Mouse (Mus musculus) olfactory bulb, adult 2 months (tissue): ENCODE data around the gene Lag3. TPM values are rescaled to one million over a fixed set of nuclear protein-coding genes. Genes with fewer than 3 reads are reported as not detected.

ENCODE experiments used
- H3K27ac ChIP-seq: fragments of 200-500 bp; 2 replicates; pipeline ENCODE4 v1.5.1; 2012; ENCODE audit warnings: low read depth, low read length; ENCODE audit not compliant: insufficient read depth
- H3K4me1 ChIP-seq: fragments of 200-500 bp; 2 replicates; pipeline ENCODE4 v1.6.1; 2012; ENCODE audit warnings: low read length; ENCODE audit not compliant: control insufficient read depth, insufficient read depth
- H3K4me3 ChIP-seq: fragments of 200-500 bp; 2 replicates; pipeline ENCODE4 v1.5.1; 2012; ENCODE audit warnings: mild to moderate bottlenecking, low read depth, low read length, moderate library complexity; ENCODE audit not compliant: insufficient read depth
- CTCF ChIP-seq: fragments of 200-500 bp; IDR thresholded peaks from 2 replicates; pipeline ENCODE4 v1.5.1; 2012; ENCODE audit warnings: low read depth, mild to moderate bottlenecking, low read length, moderate library complexity; ENCODE audit not compliant: insufficient read depth
- POLR2A ChIP-seq: fragments of 200-500 bp; IDR thresholded peaks from 2 replicates; pipeline ENCODE4 v1.6.1; 2012; ENCODE audit warnings: mild to moderate bottlenecking, low read depth, low read length, moderate library complexity; ENCODE audit not compliant: insufficient read depth
- WGBS: fragments of 180-500 bp; shearing (Covaris S2); methylation state at CpG from one replicate; pipeline ENCODE4 v1.1.7; 2018; 5-methylcytosine and 5-hydroxymethylcytosine counted together
- polyA plus RNA-seq: library from polyadenylated mRNA; stranded (reverse); fragments of >200 nt; gene quantifications from 2 replicates; pipeline ENCODE4 v1.2.4, GENCODE M21; 2012; ENCODE audit warnings: low replicate concordance; ENCODE audit not compliant: missing spikeins, insufficient read depth, insufficient read length

Gene Lag3
- polyA plus RNA-seq, 1 experiment, result not detected

GRCm38 (mm10) chr6:124890997-124891396 lies 20.5 kb downstream of the Lag3 start:
- Histone ChIP-seq H3K4me1 (no peaks in the 10 kb centered on the region), H3K4me3 (no peak overlapping the region), H3K27ac (no peak overlapping the region)
- WGBS, result 74% methylated on average over 6 of the region's 6 CpGs
- TF ChIP-seq CTCF, result no peak
- no peak for TF ChIP-seq POLR2A

GRCm38 (mm10) chr6:124888555-124889125 lies 22.9 kb downstream of the Lag3 start:
- 93% methylated on average over 6 of the region's 6 CpGs for WGBS
- TF ChIP-seq POLR2A, result no peak
- no peak for TF ChIP-seq CTCF
- no peak overlapping the region; the same call in 1 of the 2 replicates for H3K27ac ChIP-seq
- H3K4me1 ChIP-seq, result 0 out of 2 replicates have a peak, but pooled peaks cover 5% of the 10 kb centered on the region
- no peak overlapping the region for H3K4me3 ChIP-seq

DNA sequence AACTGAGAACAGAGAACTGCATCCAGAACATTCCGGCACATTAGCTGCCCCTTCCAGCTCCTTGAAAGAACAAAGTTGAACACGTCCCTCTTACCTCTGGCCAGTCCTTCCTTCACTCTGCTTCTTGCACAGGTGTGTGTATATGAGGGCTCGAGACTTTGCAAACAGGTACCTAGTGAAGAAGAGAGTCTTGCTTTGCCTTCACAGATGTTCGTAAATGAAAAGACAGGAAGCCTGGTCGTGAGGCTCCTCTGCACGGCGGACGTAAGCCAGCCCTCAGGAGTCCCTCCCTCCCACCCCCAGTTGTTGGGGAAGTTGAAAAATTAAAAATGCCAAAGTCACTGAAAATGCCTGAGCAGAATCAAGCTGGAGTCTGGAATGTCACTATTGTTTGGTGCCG lies 23.5 kb downstream of the Lag3 start, which contains the start of gene Cd4:
Gene Cd4 (minus strand): TSS at position 236 of the 400 bp plus-strand sequence.
- Histone ChIP-seq H3K4me3 (no peak within 1 kb of the TSS; the same call in 1 of the 2 replicates), H3K4me1 (0 out of 2 replicates have a peak, but pooled peaks cover 5% of the 10 kb centered on the region), H3K27ac (no peak within 1 kb of the TSS; the same call in 1 of the 2 replicates)
- TF ChIP-seq CTCF (no peak), POLR2A (no peak)
- WGBS, result 91% methylated on average over 9 of the region's 9 CpGs

GRCm38 (mm10) chr6:124885956-124886381 lies 25.5 kb downstream of the Lag3 start:
- no peak overlapping the region for H3K4me3 ChIP-seq
- no peak for TF ChIP-seq CTCF
- TF ChIP-seq POLR2A, result no peak
- 95% methylated on average over 8 of the region's 8 CpGs for WGBS
- 0 out of 2 replicates have a peak, but pooled peaks cover 5% of the 10 kb centered on the region for H3K4me1 ChIP-seq
- no peak overlapping the region for H3K27ac ChIP-seq

GRCm38 (mm10) chr6:124884714-124885500 lies 26.6 kb downstream of the Lag3 start:
- H3K4me1 ChIP-seq, result 0 out of 2 replicates have a peak, but pooled peaks cover 5% of the 10 kb centered on the region
- TF ChIP-seq POLR2A (no peak), CTCF (no peak)
- no peak overlapping the region for H3K4me3 ChIP-seq
- no peak overlapping the region for H3K27ac ChIP-seq
- WGBS, result 70% methylated on average over 10 of the region's 10 CpGs

DNA sequence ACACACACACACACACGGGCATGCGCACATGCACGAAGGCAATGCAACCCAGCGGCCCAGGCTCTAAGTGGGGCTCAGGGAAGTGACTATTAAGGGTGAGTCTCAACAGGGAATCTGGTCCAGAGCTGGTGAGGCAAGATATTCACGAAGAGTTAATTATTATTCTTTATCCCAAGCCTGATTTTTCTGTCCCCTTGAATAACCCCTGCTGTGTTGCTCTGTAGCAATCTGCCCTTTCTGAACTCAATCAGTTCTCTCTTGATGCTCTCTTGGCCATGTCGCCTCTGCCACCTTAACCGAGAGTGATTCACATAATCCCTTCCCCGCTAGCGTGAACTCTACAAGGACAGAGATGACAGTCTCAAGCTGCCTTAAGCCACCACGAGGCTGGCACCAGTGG lies 28.2 kb downstream of the Lag3 start:
- TF ChIP-seq CTCF, result no peak
- no peak for TF ChIP-seq POLR2A
- WGBS, result 75% methylated on average over 10 of the region's 10 CpGs
- Histone ChIP-seq H3K4me1 (0 out of 2 replicates have a peak, but pooled peaks cover 5% of the 10 kb centered on the region), H3K4me3 (no peak overlapping the region), H3K27ac (no peak overlapping the region)

GRCm38 (mm10) chr6:124881821-124882220 lies 29.7 kb downstream of the Lag3 start:
- no peak overlapping the region for H3K27ac ChIP-seq
- H3K4me1 ChIP-seq, result 0 out of 2 replicates have a peak, but pooled peaks cover 5% of the 10 kb centered on the region
- TF ChIP-seq POLR2A (no peak), CTCF (no peak)
- no peak overlapping the region for H3K4me3 ChIP-seq
- 87% methylated on average over 9 of the region's 9 CpGs for WGBS

GRCm38 (mm10) chr6:124879390-124879789 lies 32.1 kb downstream of the Lag3 start:
- 76% methylated on average over 6 of the region's 6 CpGs for WGBS
- TF ChIP-seq CTCF, result no peak
- no peak for TF ChIP-seq POLR2A
- Histone ChIP-seq H3K4me3 (no peak overlapping the region), H3K4me1 (no peaks in the 10 kb centered on the region), H3K27ac (no peak overlapping the region)

- Histone ChIP-seq H3K4me1 (no peaks in the 10 kb centered on the region), H3K27ac (no peak overlapping the region), H3K4me3 (no peak overlapping the region)
- WGBS, result 50% methylated on average over 3 of the region's 3 CpGs
- TF ChIP-seq CTCF (no peak), POLR2A (no peak)
These were observed 37.2 kb downstream of the Lag3 start for GRCm38 (mm10) chr6:124874348-124874747.
